Mouse (Mus musculus): ENCODE measurements around the gene Bysl. TPM values are rescaled to one million over a fixed set of nuclear protein-coding genes. Genes with fewer than 3 reads are reported as not detected.
"Not testable (repeated sequence)": the region's sequence is repeated elsewhere in the genome, so short reads cannot be mapped to it uniquely, and the experiment has no call there.

Bysl gene
- polyA plus RNA-seq, 1 experiment = 31.1 TPM

GRCm38 (mm10) chr17:47630678-47631065, 19.4 kb upstream of the Bysl start, which contains the start of gene Usp49:
Gene Usp49 (plus strand): TSS chr17:47630690.
- TF ChIP-seq CTCF (IDR thresholded peaks at IDR 0.05; ENCODE audit: borderline replicate concordance, extremely low read depth, insufficient read depth, insufficient read length) (no peak), POLR2A (IDR thresholded peaks at IDR 0.05; ENCODE audit: borderline replicate concordance, extremely low read depth, insufficient read depth, insufficient read length, poor library complexity, severe bottlenecking) (no peak)
- peak; percentile 15 for DNase-seq (ENCODE audit: low read depth)

GRCm38 (mm10) chr17:47629717-47630677, 18.7 kb upstream of the Bysl start:
- peak; percentile 74 for DNase-seq (ENCODE audit: low read depth)
- TF ChIP-seq CTCF (IDR thresholded peaks at IDR 0.05; ENCODE audit: borderline replicate concordance, extremely low read depth, insufficient read depth, insufficient read length) = no peak
- TF ChIP-seq POLR2A (IDR thresholded peaks at IDR 0.05; ENCODE audit: borderline replicate concordance, extremely low read depth, insufficient read depth, insufficient read length, poor library complexity, severe bottlenecking) = no peak; the same call in 1 of the 2 replicates

GRCm38 (mm10) chr17:47628851-47629676, 17.8 kb upstream of the Bysl start:
- TF ChIP-seq POLR2A (IDR thresholded peaks at IDR 0.05; ENCODE audit: borderline replicate concordance, extremely low read depth, insufficient read depth, insufficient read length, poor library complexity, severe bottlenecking) (peak; percentile 61), CTCF (IDR thresholded peaks at IDR 0.05; ENCODE audit: borderline replicate concordance, extremely low read depth, insufficient read depth, insufficient read length) (no peak)
- peak; percentile 99 for DNase-seq (ENCODE audit: low read depth)

GRCm38 (mm10) chr17:47627791-47628190, 16.5 kb upstream of the Bysl start:
- no peak for DNase-seq (ENCODE audit: low read depth)
- no peak for TF ChIP-seq CTCF (IDR thresholded peaks at IDR 0.05; ENCODE audit: borderline replicate concordance, extremely low read depth, insufficient read depth, insufficient read length)
- TF ChIP-seq POLR2A (IDR thresholded peaks at IDR 0.05; ENCODE audit: borderline replicate concordance, extremely low read depth, insufficient read depth, insufficient read length, poor library complexity, severe bottlenecking) = no peak

GRCm38 (mm10) chr17:47626031-47626430, 14.7 kb upstream of the Bysl start:
- TF ChIP-seq CTCF (IDR thresholded peaks at IDR 0.05; ENCODE audit: borderline replicate concordance, extremely low read depth, insufficient read depth, insufficient read length) = no peak
- no peak for TF ChIP-seq POLR2A (IDR thresholded peaks at IDR 0.05; ENCODE audit: borderline replicate concordance, extremely low read depth, insufficient read depth, insufficient read length, poor library complexity, severe bottlenecking)
- no peak for DNase-seq (ENCODE audit: low read depth)

- DNase-seq (ENCODE audit: low read depth) = no peak
- TF ChIP-seq POLR2A (IDR thresholded peaks at IDR 0.05; ENCODE audit: borderline replicate concordance, extremely low read depth, insufficient read depth, insufficient read length, poor library complexity, severe bottlenecking) (no peak), CTCF (IDR thresholded peaks at IDR 0.05; ENCODE audit: borderline replicate concordance, extremely low read depth, insufficient read depth, insufficient read length) (no peak)
Observed at GRCm38 (mm10) chr17:47625088-47625487, 13.8 kb upstream of the Bysl start.

- not testable (repeated sequence) for DNase-seq (ENCODE audit: low read depth)
Observed at GRCm38 (mm10) chr17:47624572-47624971, 13.3 kb upstream of the Bysl start.

- no peak for DNase-seq (ENCODE audit: low read depth)
- TF ChIP-seq CTCF (IDR thresholded peaks at IDR 0.05; ENCODE audit: borderline replicate concordance, extremely low read depth, insufficient read depth, insufficient read length) = no peak
- TF ChIP-seq POLR2A (IDR thresholded peaks at IDR 0.05; ENCODE audit: borderline replicate concordance, extremely low read depth, insufficient read depth, insufficient read length, poor library complexity, severe bottlenecking) = no peak
Observed at GRCm38 (mm10) chr17:47622912-47623554, 11.7 kb upstream of the Bysl start.

GRCm38 (mm10) chr17:47618556-47619311, 7.4 kb upstream of the Bysl start:
- TF ChIP-seq CTCF (IDR thresholded peaks at IDR 0.05; ENCODE audit: borderline replicate concordance, extremely low read depth, insufficient read depth, insufficient read length) (no peak), POLR2A (IDR thresholded peaks at IDR 0.05; ENCODE audit: borderline replicate concordance, extremely low read depth, insufficient read depth, insufficient read length, poor library complexity, severe bottlenecking) (no peak)

GRCm38 (mm10) chr17:47617605-47618307, 6.5 kb upstream of the Bysl start:
- no peak for DNase-seq (ENCODE audit: low read depth)
- no peak for TF ChIP-seq CTCF (IDR thresholded peaks at IDR 0.05; ENCODE audit: borderline replicate concordance, extremely low read depth, insufficient read depth, insufficient read length)
- no peak for TF ChIP-seq POLR2A (IDR thresholded peaks at IDR 0.05; ENCODE audit: borderline replicate concordance, extremely low read depth, insufficient read depth, insufficient read length, poor library complexity, severe bottlenecking)

More at GRCm38 (mm10) chr17:47618556-47619311, 7.4 kb upstream of the Bysl start:
- no peak for DNase-seq (ENCODE audit: low read depth)
